Mouse (Mus musculus) gonadal fat pad, adult 2 months (tissue): ENCODE measurements around the gene Ap1s2. TPM values are rescaled to one million over a fixed set of nuclear protein-coding genes. Genes with fewer than 3 reads are reported as not detected.

Experiments
- DNase-seq: peaks from one replicate; pipeline ENCODE4 v3.0.0-alpha.2; 2012; ENCODE audit warnings: low read depth
- polyA plus RNA-seq: library from polyadenylated mRNA; depleted of rRNA; stranded (reverse); fragments of >200 nt; gene quantifications from 2 replicates; pipeline ENCODE4 v1.2.3, GENCODE M21; 2012; rRNA removed

Gene Ap1s2
- polyA plus RNA-seq, 1 experiment, result 109 TPM

DNA sequence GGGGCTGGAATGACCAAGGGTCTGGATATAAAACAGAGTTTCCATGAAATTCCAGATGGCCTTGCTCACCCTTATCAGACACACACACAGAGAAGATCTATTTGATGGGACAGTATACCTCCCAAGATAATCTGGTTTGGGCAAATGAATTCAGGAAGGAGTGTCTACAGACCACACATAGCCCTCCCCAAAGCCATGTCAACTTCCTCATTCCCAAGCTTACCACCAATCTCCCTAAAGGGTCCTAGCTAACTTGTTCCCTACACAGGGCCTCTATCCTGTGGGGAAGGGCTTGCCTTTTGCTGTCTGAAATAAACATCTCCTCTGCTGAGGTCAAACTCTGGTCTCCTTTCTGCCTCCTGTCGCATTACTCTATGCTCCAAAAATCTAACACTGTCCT lies 72.3 kb downstream of the Ap1s2 start:
- DNase-seq, result no peak

DNA sequence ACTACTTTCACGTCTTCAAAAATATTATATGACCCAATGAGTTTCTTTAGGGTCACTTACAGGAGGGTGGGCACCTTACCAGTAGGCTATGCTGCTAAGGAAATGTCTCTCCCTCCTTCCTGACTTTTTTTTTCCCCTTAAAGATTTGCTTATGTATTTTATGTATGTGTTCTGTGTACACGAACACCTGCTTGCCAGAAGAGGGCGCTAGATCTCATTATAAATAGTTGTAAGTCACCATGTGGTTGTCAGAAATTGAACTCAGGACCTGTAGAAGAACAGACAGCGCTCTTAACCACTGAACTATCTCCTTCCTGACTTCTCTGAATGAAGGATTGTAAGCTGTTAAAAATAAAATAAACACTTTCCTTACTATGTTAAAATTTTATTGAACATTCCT lies 72.7 kb downstream of the Ap1s2 start:
- DNase-seq, result no peak

DNA sequence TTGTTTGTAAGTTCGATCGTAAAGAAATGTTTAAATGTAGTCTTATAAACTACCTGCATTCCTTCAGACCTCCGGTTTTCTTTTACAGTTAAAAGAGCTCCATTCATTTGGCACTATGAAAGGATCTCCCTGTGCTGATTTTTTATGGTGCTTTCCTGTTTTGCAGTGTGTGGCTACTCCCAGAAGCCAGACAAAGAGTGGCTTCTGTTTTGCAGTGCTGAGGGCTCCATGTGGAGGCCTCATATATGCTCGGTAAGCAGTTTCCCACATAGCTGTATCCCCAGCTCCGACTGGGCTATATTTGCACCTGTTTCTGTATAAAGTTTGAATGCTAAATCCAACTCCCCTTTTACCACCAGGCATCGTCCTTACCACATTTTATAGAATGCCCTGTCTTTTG lies 73.3 kb downstream of the Ap1s2 start:
- DNase-seq, result no peak

Other genes starting within 250 kb of the Ap1s2 start
- gene Rnf138rt1, start 147.7 kb upstream of the Ap1s2 start, polyA plus RNA-seq, result 0.18 and 0.43 TPM in 2 replicates
- 7.4 and 11.2 TPM in 2 replicates for gene Zrsr2, start 49.6 kb downstream of the Ap1s2 start, polyA plus RNA-seq
- 64.5 and 71.3 TPM in 2 replicates for gene Car5b, start 119.0 kb downstream of the Ap1s2 start, polyA plus RNA-seq
- gene Siah1b, start 167.5 kb downstream of the Ap1s2 start, polyA plus RNA-seq, result 6.2 and 6.8 TPM in 2 replicates
- 0.25 TPM in 1 of 2 replicates, not detected in the other for gene Cltrn, start 179.8 kb downstream of the Ap1s2 start, polyA plus RNA-seq
- 0.70 and 0.72 TPM in 2 replicates for gene Ace2, start 230.3 kb downstream of the Ap1s2 start, polyA plus RNA-seq